Mouse (Mus musculus): ENCODE data around the gene Inafm2.

The Inafm2 gene

GRCm38 (mm10) chr2:118726873-118727272 lies 18.7 kb upstream of the Inafm2 start:
- no peak for DNase-seq

- DNase-seq = peak; percentile 50 to 58
These were observed 17.6 kb upstream of the Inafm2 start for GRCm38 (mm10) chr2:118727911-118728310.

- DNase-seq = peak; percentile 65 to 70
These were observed 17.2 kb upstream of the Inafm2 start, which contains the start of gene Plcb2 for GRCm38 (mm10) chr2:118728337-118728736. Gene Plcb2 (minus strand): TSS chr2:118728438.

- no peak for DNase-seq
These were observed 16.4 kb upstream of the Inafm2 start for GRCm38 (mm10) chr2:118729194-118729593.

GRCm38 (mm10) chr2:118729816-118730621 lies 15.5 kb upstream of the Inafm2 start:
- DNase-seq = no peak

- peak; percentile 87 to 89 for DNase-seq
These were observed 15.0 kb upstream of the Inafm2 start for GRCm38 (mm10) chr2:118730622-118730915.

- DNase-seq = no peak
These were observed 13.6 kb upstream of the Inafm2 start for GRCm38 (mm10) chr2:118731981-118732380.

- no peak for DNase-seq
These were observed 12.2 kb upstream of the Inafm2 start for GRCm38 (mm10) chr2:118733341-118733740.

- no peak for DNase-seq
These were observed 5.2 kb upstream of the Inafm2 start for GRCm38 (mm10) chr2:118740341-118740740.

- DNase-seq = no peak
These were observed 4.4 kb upstream of the Inafm2 start for GRCm38 (mm10) chr2:118741183-118741582.

GRCm38 (mm10) chr2:118743261-118743943 lies 2.2 kb upstream of the Inafm2 start:
- no peak for DNase-seq

- DNase-seq = no peak
These were observed 937 bp upstream of the Inafm2 start for GRCm38 (mm10) chr2:118744621-118745020.

GRCm38 (mm10) chr2:118745915-118746901 lies 650 bp downstream of the Inafm2 start:
- DNase-seq = peak; percentile 50 to 72

- DNase-seq = peak; percentile 60 to 65
These were observed 1.9 kb downstream of the Inafm2 start for GRCm38 (mm10) chr2:118747301-118747960.

GRCm38 (mm10) chr2:118749341-118749884 lies 3.9 kb downstream of the Inafm2 start:
- no peak for DNase-seq

GRCm38 (mm10) chr2:118750476-118750875 lies 4.9 kb downstream of the Inafm2 start:
- DNase-seq = no peak

- DNase-seq = peak in 1 of 2 experiments; percentile 1
These were observed 6.6 kb downstream of the Inafm2 start for GRCm38 (mm10) chr2:118751896-118752791.

- no peak for DNase-seq
These were observed 7.2 kb downstream of the Inafm2 start for GRCm38 (mm10) chr2:118752792-118753108.

- DNase-seq = peak in 1 of 2 experiments; percentile 0
These were observed 8.6 kb downstream of the Inafm2 start for GRCm38 (mm10) chr2:118754143-118754542.

- DNase-seq = peak in 1 of 2 experiments; percentile 0
These were observed 9.8 kb downstream of the Inafm2 start for GRCm38 (mm10) chr2:118755407-118755806.

GRCm38 (mm10) chr2:118756103-118756502 lies 10.5 kb downstream of the Inafm2 start:
- DNase-seq = peak in 1 of 2 experiments; percentile 0

Data from kidney, postnatal 4 days (tissue).